Mouse (Mus musculus) left cerebral cortex, adult 18-20 months (tissue): ENCODE results near the gene Nt5c1a. TPM values are rescaled to one million over a fixed set of nuclear protein-coding genes. Genes with fewer than 3 reads are reported as not detected.

Experiments
- DNase-seq, 2 experiments: peaks; one replicate each; pipeline ENCODE4 v3.0.0; 2021 to 2022; ENCODE audit warnings: low spot score in 2 of 2, mixed read lengths in 1 of 2
- total RNA-seq, 2 experiments: library from RNA; stranded (reverse); gene quantifications; 2 replicates each; pipeline ENCODE4 v1.2.3; 2021

Gene Nt5c1a
- total RNA-seq, 2 experiments from 2014 or later = 10.5 to 13.4 TPM

DNA sequence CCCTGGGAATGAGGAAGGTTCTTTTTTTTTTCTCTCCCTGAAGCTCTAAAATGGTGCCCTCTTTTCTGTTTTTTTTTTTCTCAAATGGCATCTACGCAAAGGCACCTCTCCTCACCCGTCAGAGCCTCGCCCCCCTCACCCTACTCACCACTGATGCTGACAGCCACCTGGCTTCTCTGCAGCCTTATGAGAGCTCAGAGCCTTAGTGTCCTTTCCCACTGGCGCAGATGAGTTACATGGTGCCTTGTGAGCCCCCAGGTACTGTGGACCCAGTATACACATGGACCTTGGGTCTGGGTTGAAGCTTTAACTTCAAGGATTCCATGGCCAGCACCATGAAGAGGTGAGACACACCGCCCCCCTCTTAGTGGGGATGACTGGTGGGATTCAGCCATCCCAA, 45.3 kb downstream of the Nt5c1a start:
- DNase-seq = no peak

DNA sequence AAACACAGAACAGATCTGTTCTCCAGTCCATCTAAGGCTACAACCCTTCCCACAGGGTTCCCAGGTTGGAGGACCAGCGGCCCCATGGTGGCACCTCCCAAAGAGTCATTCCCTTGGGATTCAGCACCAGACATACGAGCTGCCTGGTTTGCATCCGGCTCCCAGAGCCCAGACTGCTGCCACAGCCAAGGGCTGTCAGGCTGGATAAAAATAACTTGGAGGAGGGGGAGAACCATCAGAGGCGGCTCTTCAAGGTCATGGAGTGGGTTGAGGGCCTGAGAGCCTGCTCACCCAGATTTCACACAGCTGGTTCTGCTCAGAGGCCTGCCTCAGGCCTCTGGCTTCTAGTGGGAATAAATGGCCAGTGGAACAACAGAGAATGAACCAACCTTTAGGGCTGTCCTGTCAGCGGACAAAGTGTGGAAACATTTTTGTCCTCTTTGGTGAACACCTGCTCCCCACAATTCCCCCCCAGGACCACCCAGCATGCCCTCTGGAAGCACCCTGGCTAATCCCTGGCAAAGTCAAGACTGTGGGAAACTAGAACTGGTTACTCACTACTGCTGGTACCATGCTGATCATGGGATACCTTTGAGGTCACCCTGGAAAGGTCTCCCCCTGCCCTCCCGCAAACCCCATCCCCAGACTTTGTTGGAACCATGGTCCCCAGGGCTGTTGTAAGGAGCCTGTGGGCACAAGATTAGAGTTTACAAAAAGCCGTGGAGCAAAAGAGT, 46.0 kb downstream of the Nt5c1a start:
- no peak for DNase-seq

DNA sequence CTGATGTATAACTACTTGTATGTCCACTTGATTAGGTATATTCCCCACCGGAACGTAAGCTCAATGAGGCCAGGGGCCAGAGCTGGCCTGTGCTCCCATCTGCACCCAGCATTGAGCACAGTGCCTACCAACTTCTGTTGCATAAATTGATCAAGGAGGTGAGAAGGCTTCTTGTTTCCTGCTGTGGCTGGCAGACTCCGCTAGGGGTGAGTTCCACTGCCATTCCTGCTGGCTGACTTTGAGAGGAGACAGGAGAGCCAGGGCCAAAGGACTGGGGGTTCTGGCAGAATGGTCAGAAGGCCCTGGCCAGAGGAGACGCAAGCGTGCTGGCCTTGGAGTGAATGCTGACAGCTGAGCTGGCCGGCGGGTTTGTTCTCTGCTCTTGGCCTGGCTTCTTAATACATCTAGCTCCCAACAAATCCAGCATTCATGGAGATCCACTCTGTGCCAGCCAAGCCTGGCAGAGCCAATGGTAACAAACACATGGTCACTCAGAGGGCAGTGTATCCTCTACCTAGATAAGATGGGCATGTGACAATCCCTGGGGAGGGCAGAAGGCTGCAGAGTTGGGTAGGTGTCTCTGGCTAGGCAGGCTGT, 47.8 kb downstream of the Nt5c1a start:
- DNase-seq = peak; percentile 49 to 61

DNA sequence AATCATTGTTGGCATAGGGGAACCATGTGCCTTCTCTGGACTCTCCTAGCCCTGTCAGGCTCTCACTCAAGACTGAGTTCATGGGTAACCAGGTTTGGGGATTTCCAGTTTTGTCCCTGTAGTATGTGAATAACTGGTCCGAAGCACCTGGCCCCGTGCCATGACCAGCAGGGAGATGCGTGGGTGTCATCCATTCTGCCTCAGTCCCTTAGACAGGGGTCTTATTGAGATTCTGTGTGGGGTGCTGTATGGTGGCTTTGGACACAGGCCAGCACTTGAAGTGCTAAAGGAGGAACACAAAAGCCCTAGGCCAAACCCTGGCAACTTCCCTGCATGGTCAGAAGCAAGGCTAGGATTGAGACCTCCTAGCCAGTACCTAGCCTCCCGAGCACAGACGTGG, 50.9 kb downstream of the Nt5c1a start:
- no peak for DNase-seq

DNA sequence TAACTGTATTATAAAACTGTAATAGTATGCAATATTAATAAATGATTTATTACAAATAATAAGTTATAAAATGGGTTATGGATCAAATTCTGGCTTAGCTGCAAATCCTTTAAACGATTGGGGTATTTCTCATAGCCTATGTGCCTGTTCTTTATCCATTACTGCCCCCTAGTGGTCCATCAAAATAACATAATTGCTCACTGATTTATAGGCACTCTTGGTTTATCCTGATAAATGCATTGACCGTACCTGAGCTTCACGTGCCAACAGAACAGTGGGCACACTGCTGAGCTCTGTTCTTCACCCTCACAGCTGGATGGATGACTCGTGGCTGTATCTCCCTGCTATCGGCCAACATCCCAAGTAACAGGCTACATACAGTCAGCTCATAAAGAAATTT, 53.3 kb downstream of the Nt5c1a start:
- DNase-seq = no peak

DNA sequence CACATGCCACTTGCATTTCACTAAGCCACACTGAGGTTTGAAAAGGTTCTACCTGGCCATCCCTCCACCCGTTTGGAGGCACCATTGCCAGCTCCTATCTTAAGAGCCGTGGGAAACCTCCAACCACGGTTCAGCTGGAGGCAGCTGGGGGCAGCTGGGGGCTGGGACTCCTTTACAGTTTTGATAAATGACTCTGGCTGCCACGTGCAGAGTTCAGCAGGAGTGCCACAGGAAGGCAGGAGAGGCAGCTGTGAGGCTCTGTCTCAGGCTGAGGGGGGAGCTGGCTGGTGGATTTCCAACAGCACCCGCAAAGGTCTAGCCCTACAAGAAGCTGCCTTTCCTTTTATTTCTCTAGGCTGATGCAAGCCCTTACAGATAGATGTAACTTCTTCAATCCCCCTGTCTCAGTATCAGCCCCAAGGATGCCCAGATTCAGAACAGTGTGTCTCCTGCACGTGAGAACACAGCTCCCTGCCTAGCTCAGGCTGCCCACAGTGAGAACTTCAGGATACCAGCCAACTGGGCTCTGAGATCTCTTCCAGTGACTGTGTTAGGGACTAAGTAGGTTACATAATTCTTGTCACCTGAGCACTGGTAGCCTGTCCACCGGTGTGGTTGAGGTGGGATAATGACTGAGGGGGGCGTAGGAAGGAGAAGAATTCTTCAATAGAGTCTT, 58.9 kb downstream of the Nt5c1a start:
- DNase-seq = no peak

DNA sequence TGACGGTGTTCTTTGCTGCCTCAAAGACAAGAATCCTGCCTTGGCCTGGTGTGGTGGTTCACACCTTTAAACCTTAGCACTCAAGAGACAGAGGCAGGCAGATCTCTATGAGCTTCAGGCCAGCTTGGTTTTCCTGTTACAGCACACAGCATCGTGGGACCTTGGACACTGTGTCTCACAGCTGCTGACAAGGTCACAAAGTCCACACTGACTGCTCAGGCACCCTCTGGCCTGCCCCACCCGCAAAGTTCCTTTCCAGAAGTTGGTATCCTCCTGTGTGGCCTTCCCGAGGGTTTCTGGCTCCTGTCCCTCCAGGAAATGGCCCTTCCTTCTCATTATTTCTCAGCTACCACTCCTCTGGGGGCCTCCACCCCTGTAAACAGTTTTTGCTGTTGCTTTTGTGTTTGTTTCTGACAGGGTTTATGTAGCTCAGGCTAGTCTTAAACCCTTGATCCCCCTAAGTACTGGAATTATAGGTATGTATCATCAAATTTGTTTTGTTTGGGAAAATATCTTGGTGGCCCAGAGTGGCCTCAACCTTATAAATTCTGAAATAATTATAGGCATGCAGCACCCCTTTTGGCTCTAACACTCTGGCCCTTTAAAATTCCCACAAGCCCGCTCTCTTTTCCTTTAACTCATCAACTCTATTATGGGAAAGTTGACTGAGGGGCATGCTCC, 60.6 kb downstream of the Nt5c1a start, which contains the start of gene Pabpc4:
Gene Pabpc4, plus strand, starts transcription at position 631 of the 681 bp plus-strand sequence.
- DNase-seq = no peak

Other genes with a start within 250 kb of the Nt5c1a start
- gene Mfsd2a, start 240.3 kb upstream of the Nt5c1a start, total RNA-seq = 10 to 100 TPM; 19.2 to 21.4 TPM
- 1 to 10 TPM; 7.3 to 9.9 TPM for gene Mycl, start 205.9 kb upstream of the Nt5c1a start, total RNA-seq
- gene Trit1, start 184.9 kb upstream of the Nt5c1a start, total RNA-seq = 10 to 100 TPM; 18.0 to 18.2 TPM
- gene Bmp8b, start 96.3 kb upstream of the Nt5c1a start, total RNA-seq = under 1 TPM in 1 of 2 experiments, not detected in 1; 0.23 TPM
- not detected for gene Oxct2b, start 85.2 kb upstream of the Nt5c1a start, total RNA-seq
- 10 to 100 TPM; 22.0 to 23.4 TPM for gene Ppie, start 61.6 kb upstream of the Nt5c1a start, total RNA-seq
- gene Hpcal4, start 18.3 kb upstream of the Nt5c1a start, total RNA-seq = 100 to 1,000 TPM; 525 to 560 TPM
- 1 to 10 TPM; 3.5 to 3.9 TPM for gene Heyl, start 32.1 kb downstream of the Nt5c1a start, total RNA-seq
- 10 to 100 TPM; 40.3 to 42.2 TPM for gene Pabpc4, start 60.8 kb downstream of the Nt5c1a start, total RNA-seq
- under 1 TPM; 0.23 to 0.26 TPM for gene Oxct2a, start 122.1 kb downstream of the Nt5c1a start, total RNA-seq
- under 1 TPM in 1 of 2 experiments, not detected in 1; 0.19 TPM for gene Bmp8a, start 141.7 kb downstream of the Nt5c1a start, total RNA-seq